Mouse (Mus musculus): Measurements from ENCODE around the gene Dcdc2c. TPM values are rescaled to one million over a fixed set of nuclear protein-coding genes. Genes with fewer than 3 reads are reported as not detected.

Dcdc2c gene
- polyA plus RNA-seq, 1 experiment from 2014 or later, result not detected

GRCm38 (mm10) chr12:28509699-28510280, 42.4 kb downstream of the Dcdc2c start:
- no peaks in the 10 kb centered on the region for H3K27me3 ChIP-seq (ENCODE audit: control insufficient read depth, insufficient read depth, low read length)
- ATAC-seq (ENCODE audit: insufficient number of reproducible peaks, insufficient read depth, low FRiP score, low read depth), result no peak
- 21% methylated on average over 5 of the region's 5 CpGs for WGBS

GRCm38 (mm10) chr12:28494289-28494688, 57.9 kb downstream of the Dcdc2c start:
- Histone ChIP-seq H3K4me3 (ENCODE audit: low read depth, low read length) (no peak overlapping the region), H3K4me1 (ENCODE audit: control insufficient read depth, insufficient read depth, low read length) (no peaks in the 10 kb centered on the region), H3K9ac (replicated peaks; ENCODE audit: low read depth, low read length) (no peak overlapping the region), H3K9me3 (ENCODE audit: control insufficient read depth, low read depth, low read length) (no peaks in the 10 kb centered on the region), H3K27me3 (ENCODE audit: control insufficient read depth, insufficient read depth, low read length) (no peaks in the 10 kb centered on the region), H3K36me3 (ENCODE audit: control insufficient read depth, insufficient read depth, low read length) (no peaks in the 10 kb centered on the region), H3K4me2 (replicated peaks; ENCODE audit: low read depth, low read length) (no peak overlapping the region), H3K27ac (ENCODE audit: low read length) (no peak overlapping the region)
- 69% methylated on average over 5 of the region's 5 CpGs for WGBS
- ATAC-seq (ENCODE audit: insufficient number of reproducible peaks, insufficient read depth, low FRiP score, low read depth), result no peak

More at GRCm38 (mm10) chr12:28509699-28510280, 42.4 kb downstream of the Dcdc2c start:
- Histone ChIP-seq H3K4me1 (ENCODE audit: control insufficient read depth, insufficient read depth, low read length) (no peaks in the 10 kb centered on the region), H3K9ac (replicated peaks; ENCODE audit: low read depth, low read length) (no peak overlapping the region), H3K27ac (ENCODE audit: low read length) (no peak overlapping the region), H3K9me3 (ENCODE audit: control insufficient read depth, low read depth, low read length) (no peaks in the 10 kb centered on the region), H3K36me3 (ENCODE audit: control insufficient read depth, insufficient read depth, low read length) (no peaks in the 10 kb centered on the region), H3K4me3 (ENCODE audit: low read depth, low read length) (no peak overlapping the region), H3K4me2 (replicated peaks; ENCODE audit: low read depth, low read length) (no peak overlapping the region)

GRCm38 (mm10) chr12:28482483-28483160, 69.6 kb downstream of the Dcdc2c start:
- ATAC-seq (ENCODE audit: insufficient number of reproducible peaks, insufficient read depth, low FRiP score, low read depth), result no peak
- H3K27ac ChIP-seq (ENCODE audit: low read length), result no peak overlapping the region
- H3K4me1 ChIP-seq (ENCODE audit: control insufficient read depth, insufficient read depth, low read length), result no peaks in the 10 kb centered on the region
- no peaks in the 10 kb centered on the region for H3K27me3 ChIP-seq (ENCODE audit: control insufficient read depth, insufficient read depth, low read length)
- no peak overlapping the region for H3K9ac ChIP-seq (replicated peaks; ENCODE audit: low read depth, low read length)
- no peak overlapping the region for H3K4me3 ChIP-seq (ENCODE audit: low read depth, low read length)
- H3K4me2 ChIP-seq (replicated peaks; ENCODE audit: low read depth, low read length), result no peak overlapping the region
- 66% methylated on average over 10 of the region's 10 CpGs for WGBS
- H3K9me3 ChIP-seq (ENCODE audit: control insufficient read depth, low read depth, low read length), result no peaks in the 10 kb centered on the region
- no peaks in the 10 kb centered on the region for H3K36me3 ChIP-seq (ENCODE audit: control insufficient read depth, insufficient read depth, low read length)

- Histone ChIP-seq H3K4me3 (ENCODE audit: low read depth, low read length) (no peak overlapping the region), H3K36me3 (ENCODE audit: control insufficient read depth, insufficient read depth, low read length) (no peaks in the 10 kb centered on the region), H3K4me2 (replicated peaks; ENCODE audit: low read depth, low read length) (no peak overlapping the region), H3K27ac (ENCODE audit: low read length) (no peak overlapping the region), H3K4me1 (ENCODE audit: control insufficient read depth, insufficient read depth, low read length) (no peaks in the 10 kb centered on the region), H3K9me3 (ENCODE audit: control insufficient read depth, low read depth, low read length) (0 out of 2 replicates have a peak, but pooled peaks cover 3% of the 10 kb centered on the region), H3K27me3 (ENCODE audit: control insufficient read depth, insufficient read depth, low read length) (no peaks in the 10 kb centered on the region), H3K9ac (replicated peaks; ENCODE audit: low read depth, low read length) (no peak overlapping the region)
- WGBS, result 64% methylated on average over 2 of the region's 2 CpGs
- ATAC-seq (ENCODE audit: insufficient number of reproducible peaks, insufficient read depth, low FRiP score, low read depth), result no peak
Observed at GRCm38 (mm10) chr12:28460951-28461431, 91.2 kb downstream of the Dcdc2c start.

GRCm38 (mm10) chr12:28460523-28460922, 91.7 kb downstream of the Dcdc2c start:
- 0 out of 2 replicates have a peak, but pooled peaks cover 3% of the 10 kb centered on the region for H3K9me3 ChIP-seq (ENCODE audit: control insufficient read depth, low read depth, low read length)
- no peak overlapping the region for H3K4me3 ChIP-seq (ENCODE audit: low read depth, low read length)
- H3K4me2 ChIP-seq (replicated peaks; ENCODE audit: low read depth, low read length), result no peak overlapping the region
- H3K27me3 ChIP-seq (ENCODE audit: control insufficient read depth, insufficient read depth, low read length), result no peaks in the 10 kb centered on the region
- H3K27ac ChIP-seq (ENCODE audit: low read length), result no peak overlapping the region
- H3K4me1 ChIP-seq (ENCODE audit: control insufficient read depth, insufficient read depth, low read length), result no peaks in the 10 kb centered on the region
- 66% methylated on average over 7 of the region's 7 CpGs for WGBS
- ATAC-seq (ENCODE audit: insufficient number of reproducible peaks, insufficient read depth, low FRiP score, low read depth), result no peak
- H3K36me3 ChIP-seq (ENCODE audit: control insufficient read depth, insufficient read depth, low read length), result no peaks in the 10 kb centered on the region
- H3K9ac ChIP-seq (replicated peaks; ENCODE audit: low read depth, low read length), result no peak overlapping the region

GRCm38 (mm10) chr12:28458786-28459185, 93.4 kb downstream of the Dcdc2c start:
- Histone ChIP-seq H3K4me1 (ENCODE audit: control insufficient read depth, insufficient read depth, low read length) (no peaks in the 10 kb centered on the region), H3K36me3 (ENCODE audit: control insufficient read depth, insufficient read depth, low read length) (no peaks in the 10 kb centered on the region), H3K9me3 (ENCODE audit: control insufficient read depth, low read depth, low read length) (0 out of 2 replicates have a peak, but pooled peaks cover 3% of the 10 kb centered on the region), H3K27me3 (ENCODE audit: control insufficient read depth, insufficient read depth, low read length) (no peaks in the 10 kb centered on the region), H3K9ac (replicated peaks; ENCODE audit: low read depth, low read length) (no peak overlapping the region), H3K4me3 (ENCODE audit: low read depth, low read length) (no peak overlapping the region), H3K27ac (ENCODE audit: low read length) (no peak overlapping the region), H3K4me2 (replicated peaks; ENCODE audit: low read depth, low read length) (no peak overlapping the region)
- 84% methylated on average over 5 of the region's 5 CpGs for WGBS
- ATAC-seq (ENCODE audit: insufficient number of reproducible peaks, insufficient read depth, low FRiP score, low read depth), result no peak

- no peak overlapping the region for H3K27ac ChIP-seq (ENCODE audit: low read length)
- no peak overlapping the region for H3K4me2 ChIP-seq (replicated peaks; ENCODE audit: low read depth, low read length)
- ATAC-seq (ENCODE audit: insufficient number of reproducible peaks, insufficient read depth, low FRiP score, low read depth), result no peak
- H3K9me3 ChIP-seq (ENCODE audit: control insufficient read depth, low read depth, low read length), result no peaks in the 10 kb centered on the region
- WGBS, result 74% methylated on average over 5 of the region's 5 CpGs
- no peak overlapping the region for H3K9ac ChIP-seq (replicated peaks; ENCODE audit: low read depth, low read length)
- H3K4me1 ChIP-seq (ENCODE audit: control insufficient read depth, insufficient read depth, low read length), result no peaks in the 10 kb centered on the region
- H3K27me3 ChIP-seq (ENCODE audit: control insufficient read depth, insufficient read depth, low read length), result no peaks in the 10 kb centered on the region
- H3K4me3 ChIP-seq (ENCODE audit: low read depth, low read length), result no peak overlapping the region
- no peaks in the 10 kb centered on the region for H3K36me3 ChIP-seq (ENCODE audit: control insufficient read depth, insufficient read depth, low read length)
Observed at GRCm38 (mm10) chr12:28436536-28436935, 115.7 kb downstream of the Dcdc2c start.

GRCm38 (mm10) chr12:28432729-28433067, 119.5 kb downstream of the Dcdc2c start:
- Histone ChIP-seq H3K4me2 (replicated peaks; ENCODE audit: low read depth, low read length) (no peak overlapping the region), H3K4me3 (ENCODE audit: low read depth, low read length) (no peak overlapping the region), H3K27ac (ENCODE audit: low read length) (no peak overlapping the region), H3K4me1 (ENCODE audit: control insufficient read depth, insufficient read depth, low read length) (no peaks in the 10 kb centered on the region), H3K9ac (replicated peaks; ENCODE audit: low read depth, low read length) (no peak overlapping the region), H3K9me3 (ENCODE audit: control insufficient read depth, low read depth, low read length) (peaks cover 6% of the 10 kb centered on the region; the same call in 1 of the 2 replicates), H3K27me3 (ENCODE audit: control insufficient read depth, insufficient read depth, low read length) (no peaks in the 10 kb centered on the region), H3K36me3 (ENCODE audit: control insufficient read depth, insufficient read depth, low read length) (no peaks in the 10 kb centered on the region)
- 88% methylated on average over 3 of the region's 3 CpGs for WGBS
- ATAC-seq (ENCODE audit: insufficient number of reproducible peaks, insufficient read depth, low FRiP score, low read depth), result no peak
